Mouse (Mus musculus): ENCODE data around the gene Pcsk4.
"Not testable (repeated sequence)": the region's sequence is repeated elsewhere in the genome, so short reads cannot be mapped to it uniquely, and the experiment has no call there.

The Pcsk4 gene

GRCm38 (mm10) chr10:80348244-80348781 is 19.0 kb upstream of the Pcsk4 start, which contains the start of gene Adamtsl5:
Gene Adamtsl5, minus strand, starts transcription at chr10:80348412.
- DNase-seq (ENCODE audit: low spot score in 2 of 2) = peak; percentile 69 to 79

GRCm38 (mm10) chr10:80347514-80347967 is 18.2 kb upstream of the Pcsk4 start:
- DNase-seq (ENCODE audit: low spot score in 2 of 2) = no peak

- not testable (repeated sequence) for DNase-seq (ENCODE audit: low spot score in 2 of 2)
Measured at GRCm38 (mm10) chr10:80345929-80346328, 16.6 kb upstream of the Pcsk4 start.

GRCm38 (mm10) chr10:80345122-80345521 is 15.8 kb upstream of the Pcsk4 start:
- DNase-seq (ENCODE audit: low spot score in 2 of 2) = peak in 1 of 2 experiments; percentile 75

- DNase-seq (ENCODE audit: low spot score in 2 of 2) = peak; percentile 76 to 81
Measured at GRCm38 (mm10) chr10:80344131-80344661, 14.9 kb upstream of the Pcsk4 start.

GRCm38 (mm10) chr10:80343425-80343895 is 14.2 kb upstream of the Pcsk4 start:
- no peak for DNase-seq (ENCODE audit: low spot score in 2 of 2)

GRCm38 (mm10) chr10:80342749-80343424 is 13.6 kb upstream of the Pcsk4 start:
- DNase-seq (ENCODE audit: low spot score in 2 of 2) = peak in 1 of 2 experiments; percentile 78

- no peak for DNase-seq (ENCODE audit: low spot score in 2 of 2)
Measured at GRCm38 (mm10) chr10:80342305-80342748, 13.0 kb upstream of the Pcsk4 start.

GRCm38 (mm10) chr10:80341491-80342304 is 12.4 kb upstream of the Pcsk4 start:
- DNase-seq (ENCODE audit: low spot score in 2 of 2) = no peak

- DNase-seq (ENCODE audit: low spot score in 2 of 2) = no peak
Measured at GRCm38 (mm10) chr10:80341026-80341425, 11.7 kb upstream of the Pcsk4 start.

GRCm38 (mm10) chr10:80339941-80340750 is 10.8 kb upstream of the Pcsk4 start:
- peak; percentile 92 to 93 for DNase-seq (ENCODE audit: low spot score in 2 of 2)

- DNase-seq (ENCODE audit: low spot score in 2 of 2) = no peak
Measured at GRCm38 (mm10) chr10:80336263-80336662, 7.0 kb upstream of the Pcsk4 start.

- DNase-seq (ENCODE audit: low spot score in 2 of 2) = no peak
Measured at GRCm38 (mm10) chr10:80332525-80332989, 3.3 kb upstream of the Pcsk4 start.

- peak; percentile 55 to 76 for DNase-seq (ENCODE audit: low spot score in 2 of 2)
Measured at GRCm38 (mm10) chr10:80331636-80332524, 2.6 kb upstream of the Pcsk4 start.

GRCm38 (mm10) chr10:80330888-80331287 is 1.6 kb upstream of the Pcsk4 start:
- peak in 1 of 2 experiments; percentile 32 for DNase-seq (ENCODE audit: low spot score in 2 of 2)

GRCm38 (mm10) chr10:80330084-80330483 is 786 bp upstream of the Pcsk4 start:
- no peak for DNase-seq (ENCODE audit: low spot score in 2 of 2)

- DNase-seq (ENCODE audit: low spot score in 2 of 2) = no peak
Measured at GRCm38 (mm10) chr10:80325045-80325444, 4.3 kb downstream of the Pcsk4 start.

- no peak for DNase-seq (ENCODE audit: low spot score in 2 of 2)
Measured at GRCm38 (mm10) chr10:80324120-80325037, 4.9 kb downstream of the Pcsk4 start.

Data from spleen, postnatal 10 days (tissue).